Mouse (Mus musculus) spleen, embryonic (tissue): Measurements from ENCODE around the gene Myocos.
"Not testable (repeated sequence)": the region's sequence is repeated elsewhere in the genome, so short reads cannot be mapped to it uniquely, and the experiment has no call there.

Experiments used
- CTCF ChIA-PET: fragments of 350-600 bp; sonication (Branson Sonifier 250); formaldehyde crosslinking; loops from one replicate; lab custom pipeline; 2022; lab: Charles Lee

Myocos gene

DNA sequence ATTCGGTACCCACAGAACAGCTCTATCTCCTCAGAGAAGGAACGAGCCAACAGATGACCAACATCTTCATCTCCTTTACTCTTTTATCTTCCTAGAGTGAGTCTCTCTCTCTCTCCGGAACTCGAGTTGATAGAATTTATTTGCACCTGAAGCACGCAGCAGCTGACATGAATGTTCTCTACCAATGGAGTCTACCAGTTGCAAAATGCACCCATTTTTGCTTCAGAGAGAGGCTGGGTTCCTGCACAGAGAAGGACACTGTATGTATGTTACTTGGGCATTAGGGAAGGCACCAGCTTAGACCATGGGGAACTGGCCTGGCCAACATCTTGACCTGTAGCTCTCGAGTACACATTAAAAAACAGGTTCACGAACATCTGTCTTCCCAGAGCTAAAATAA is at the start of gene Myocos:
Gene Myocos (minus strand): TSS at position 101 of the 400 bp plus-strand sequence.
- CTCF ChIA-PET, result interaction anchor here (1.0 kb wide), 1 partner anchor 96 kb away, joined by 3 read pairs; no protein-coding TSS in a partner anchor

DNA sequence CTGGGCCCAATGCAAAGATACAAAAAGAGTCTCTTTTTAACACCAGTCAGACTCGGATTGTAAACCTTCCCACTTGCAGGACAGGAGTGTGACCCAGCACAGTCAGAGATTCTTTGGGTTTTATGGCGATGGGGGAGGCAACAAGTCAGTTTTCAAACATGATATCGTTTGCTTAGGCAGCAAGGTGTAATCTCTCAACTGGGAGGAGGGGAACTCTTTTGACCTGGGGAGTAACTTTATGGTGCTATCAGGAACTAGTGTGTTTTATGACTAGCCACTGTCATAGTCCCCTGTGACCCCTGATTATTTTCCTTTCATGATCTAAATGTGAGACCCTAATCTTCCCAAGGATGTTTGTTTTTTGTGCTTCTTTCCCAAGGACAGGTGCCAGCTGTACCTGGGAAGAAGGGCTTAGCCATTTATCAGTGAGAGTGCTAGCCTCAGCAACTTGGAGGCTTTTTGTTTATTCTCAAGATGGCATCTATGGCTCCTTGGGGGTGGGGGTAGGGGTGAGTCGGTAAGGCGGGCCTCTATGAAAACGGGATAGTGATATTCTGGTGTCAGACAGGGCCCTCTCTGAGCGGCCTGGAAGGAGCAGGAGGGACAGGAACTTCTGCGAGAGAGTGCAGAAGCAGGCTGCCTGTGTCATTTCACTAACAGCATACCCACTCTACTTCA is 42.5 kb upstream of the Myocos start:
- CTCF ChIA-PET, result no interaction called here

DNA sequence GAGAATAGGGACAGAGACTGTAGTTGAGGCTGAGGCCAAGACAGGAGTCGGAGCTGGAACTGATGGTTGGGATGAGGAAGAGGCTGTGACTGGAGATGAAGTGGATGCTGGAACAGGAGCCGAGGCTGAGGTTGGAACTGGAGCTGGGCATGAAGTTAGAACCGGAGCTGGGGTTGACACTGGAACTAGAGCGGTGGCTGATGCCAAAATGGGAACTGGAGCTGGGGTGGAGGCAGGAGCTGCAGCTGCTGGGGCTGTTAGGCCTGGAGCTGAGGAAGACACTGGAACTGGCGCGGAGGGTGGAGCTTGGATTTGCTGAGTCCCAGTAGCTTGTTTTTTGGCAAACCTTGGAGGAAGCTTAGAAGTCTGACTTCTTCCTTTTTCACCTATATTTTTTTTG is 39.8 kb upstream of the Myocos start:
- CTCF ChIA-PET, result interaction anchor here (0.6 kb wide), 1 partner anchor 859 kb away, joined by 6 read pairs; no protein-coding TSS in a partner anchor

DNA sequence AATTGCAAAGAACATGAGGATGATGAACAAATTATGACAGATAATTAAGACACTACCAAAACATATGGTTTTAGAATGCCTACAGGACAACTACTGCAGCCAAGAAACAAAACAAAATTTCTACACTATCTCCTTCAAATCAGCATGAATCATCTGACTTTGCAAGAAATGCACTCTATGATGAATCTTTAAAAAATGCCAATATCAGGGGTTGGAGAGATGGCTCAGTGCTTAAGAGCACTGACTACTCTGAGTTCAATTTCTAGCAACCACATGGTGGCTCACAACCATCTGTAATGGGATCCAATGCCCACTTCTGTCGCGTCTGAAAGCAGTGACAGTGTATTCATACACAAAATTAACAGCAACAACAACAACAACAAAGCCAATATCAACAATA is 35.7 kb upstream of the Myocos start:
- CTCF ChIA-PET, result no interaction called here

DNA sequence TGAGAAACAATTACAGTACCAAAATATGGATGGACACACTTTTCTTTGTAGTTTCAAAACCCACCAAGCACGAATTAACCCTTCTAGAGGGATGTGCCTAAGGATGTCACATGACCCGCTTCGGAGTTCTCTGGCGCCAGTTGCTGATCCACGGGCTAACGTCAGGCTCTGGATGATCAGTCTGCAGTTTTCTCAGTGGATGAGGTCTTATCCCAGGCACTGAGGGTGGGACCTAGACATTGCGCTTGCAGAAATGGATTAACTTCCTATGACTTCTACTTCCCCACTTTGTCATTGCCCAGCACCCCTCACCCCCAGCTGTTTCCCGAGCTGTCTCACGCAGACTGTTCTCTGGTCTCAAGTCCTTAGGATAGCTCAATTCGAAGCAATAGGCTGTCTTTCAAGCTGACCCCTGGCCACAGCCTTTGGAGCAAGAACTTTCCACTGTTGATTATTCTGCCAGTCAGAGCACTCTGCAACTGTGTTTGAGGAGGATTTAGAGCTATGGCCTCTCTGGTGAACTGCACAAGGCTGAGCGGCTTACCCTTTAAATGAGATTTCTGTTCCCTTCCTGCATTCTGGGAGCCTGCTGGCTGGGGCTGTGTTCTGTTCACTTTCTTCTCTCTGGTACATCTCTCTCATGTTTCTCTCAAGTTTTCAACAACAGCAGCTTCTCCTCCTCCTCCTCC is 7.6 kb upstream of the Myocos start:
- CTCF ChIA-PET, result no interaction called here

DNA sequence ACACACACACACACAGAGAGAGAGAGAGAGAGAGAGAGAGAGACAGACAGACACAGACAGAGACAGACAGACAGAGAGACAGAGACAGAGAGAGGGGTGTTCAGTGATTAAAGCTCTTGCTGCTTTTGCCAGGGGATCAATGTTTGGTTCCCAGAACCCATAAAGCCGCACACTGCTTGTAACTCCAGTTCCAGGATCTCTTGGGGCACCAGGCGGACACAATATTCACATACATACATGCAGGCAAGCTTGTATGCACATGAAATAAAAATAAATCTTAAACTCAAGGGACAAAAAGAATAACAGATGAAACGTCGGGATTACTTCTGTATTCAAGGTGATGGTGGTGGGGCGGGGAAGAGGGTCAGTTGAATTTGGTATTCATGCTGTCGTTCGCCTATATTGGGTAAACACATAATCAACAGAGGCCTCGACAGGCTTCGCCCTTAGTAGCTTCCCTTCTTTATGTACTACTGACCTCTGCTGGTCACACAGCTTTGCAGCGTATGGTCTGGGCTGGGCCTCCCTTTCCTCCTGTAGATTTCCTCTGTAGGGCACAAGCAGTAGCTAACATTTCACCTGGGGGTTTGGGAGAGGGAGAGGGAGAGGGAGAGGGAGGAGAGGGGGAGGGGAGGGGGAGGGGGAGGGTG is 6.9 kb upstream of the Myocos start:
- CTCF ChIA-PET, result no interaction called here

DNA sequence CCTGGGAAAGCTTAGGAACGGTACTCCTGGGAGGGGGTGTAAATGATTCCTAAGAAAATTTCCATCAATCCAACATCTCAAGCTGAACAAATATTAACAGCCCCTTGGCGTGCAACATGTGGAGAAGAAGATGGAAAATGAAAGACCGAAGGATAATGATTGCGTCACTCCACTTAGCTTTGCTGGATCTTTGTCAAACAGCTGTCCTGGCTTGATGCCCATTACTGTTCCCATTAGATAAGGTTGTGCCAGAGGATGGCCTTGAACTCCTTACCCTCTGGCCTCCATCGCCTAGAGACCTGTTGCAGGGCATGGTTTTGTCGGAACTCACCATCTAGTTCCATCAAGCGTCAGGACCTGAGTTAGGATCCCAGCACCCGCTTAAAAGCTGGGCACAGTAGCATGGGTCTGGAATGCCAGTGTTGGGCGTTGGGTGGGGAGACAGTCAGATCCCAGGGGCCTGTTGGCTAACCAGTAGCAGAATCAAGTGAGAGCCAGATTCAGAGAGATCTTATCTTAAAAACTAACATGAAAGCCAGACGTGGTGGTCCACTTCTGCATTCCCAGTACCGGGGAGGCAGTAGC is 2.3 kb upstream of the Myocos start:
- CTCF ChIA-PET, result no interaction called here

DNA sequence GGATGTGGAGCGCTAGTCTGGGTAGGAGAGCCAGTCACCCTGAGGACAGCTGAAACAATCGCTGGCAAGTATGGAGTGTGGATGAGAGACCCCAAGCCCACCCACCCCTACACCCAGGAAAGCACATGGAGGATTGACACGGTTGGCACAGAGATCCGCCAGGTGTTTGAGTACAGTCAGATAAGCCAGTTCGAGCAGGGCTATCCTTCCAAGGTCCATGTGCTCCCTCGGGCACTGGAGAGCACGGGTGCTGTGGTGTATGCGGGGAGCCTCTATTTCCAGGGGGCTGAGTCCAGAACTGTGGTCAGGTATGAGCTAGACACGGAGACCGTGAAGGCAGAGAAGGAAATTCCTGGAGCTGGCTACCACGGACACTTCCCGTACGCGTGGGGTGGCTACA is 9.6 kb downstream of the Myocos start:
- CTCF ChIA-PET, result no interaction called here

DNA sequence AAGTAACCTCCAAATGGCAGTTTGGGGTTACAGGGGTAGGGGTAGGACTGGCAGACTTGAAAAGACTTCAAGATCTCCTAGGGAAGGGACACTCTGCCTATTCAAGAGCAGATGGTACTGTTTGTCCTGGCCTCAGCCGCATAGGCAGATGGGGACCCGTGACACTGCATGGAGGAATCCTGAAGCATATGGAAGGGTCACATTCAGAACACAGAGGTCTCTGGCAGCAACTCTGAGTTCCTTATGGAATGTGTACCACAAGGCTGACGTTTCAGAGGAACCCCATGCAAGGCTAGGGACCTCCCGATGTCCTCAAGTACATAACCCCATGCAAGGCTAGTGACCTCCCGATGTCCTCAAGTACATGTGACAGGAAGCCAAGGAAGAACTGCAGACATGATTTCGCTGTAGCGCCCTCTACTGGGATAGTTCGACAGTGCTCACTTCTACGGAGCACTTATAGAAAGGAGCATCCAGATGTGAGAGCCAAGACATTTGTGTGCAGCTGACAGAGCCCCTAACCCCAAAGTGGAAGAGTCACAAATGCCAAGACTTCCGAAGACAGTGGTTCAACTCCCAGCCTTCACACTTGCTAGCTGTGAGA is 11.8 kb downstream of the Myocos start:
- CTCF ChIA-PET, result no interaction called here

DNA sequence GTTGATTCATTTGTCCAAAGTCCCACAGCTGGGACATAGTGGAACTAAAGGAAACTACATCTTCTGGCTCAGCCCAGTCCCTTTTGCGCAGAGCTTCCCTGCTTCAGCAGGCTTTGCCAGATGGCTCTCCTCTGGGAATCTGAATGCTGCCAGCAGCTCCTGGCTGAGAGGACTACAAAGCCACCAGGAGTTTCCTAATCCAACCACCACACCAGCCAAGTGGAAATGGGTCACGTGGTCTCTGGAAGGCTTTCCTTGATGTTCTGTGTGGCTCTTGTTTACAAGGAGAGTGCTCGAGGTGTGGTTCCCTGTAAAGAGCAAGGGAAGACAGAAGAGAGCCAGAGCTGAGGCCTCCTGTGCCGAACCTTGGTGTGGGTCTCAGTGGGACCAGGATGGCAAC is 14.3 kb downstream of the Myocos start:
- CTCF ChIA-PET, result interaction anchor here (0.7 kb wide), 1 partner anchor 74 kb away, joined by 3 read pairs; no protein-coding TSS in a partner anchor

DNA sequence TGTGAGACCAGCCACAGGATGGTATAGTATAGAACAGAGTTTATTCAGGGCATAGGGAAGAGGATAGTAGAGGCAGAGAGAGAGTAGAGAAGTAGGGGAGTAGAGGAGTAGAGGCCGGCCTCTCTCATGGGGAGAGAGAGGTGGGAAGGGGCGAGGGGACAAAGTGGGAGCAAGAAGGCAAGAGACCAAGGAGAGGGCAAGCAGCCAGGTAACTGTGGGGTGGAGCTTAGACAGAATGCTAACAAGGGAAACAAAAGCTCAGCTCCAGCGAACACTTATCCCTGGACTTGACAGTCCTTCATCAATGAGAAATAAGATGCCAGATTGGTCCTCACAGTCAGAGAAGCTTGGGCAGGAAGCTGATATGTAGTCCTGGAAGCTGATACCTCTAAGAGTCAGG is 15.4 kb downstream of the Myocos start:
- CTCF ChIA-PET, result no interaction called here

DNA sequence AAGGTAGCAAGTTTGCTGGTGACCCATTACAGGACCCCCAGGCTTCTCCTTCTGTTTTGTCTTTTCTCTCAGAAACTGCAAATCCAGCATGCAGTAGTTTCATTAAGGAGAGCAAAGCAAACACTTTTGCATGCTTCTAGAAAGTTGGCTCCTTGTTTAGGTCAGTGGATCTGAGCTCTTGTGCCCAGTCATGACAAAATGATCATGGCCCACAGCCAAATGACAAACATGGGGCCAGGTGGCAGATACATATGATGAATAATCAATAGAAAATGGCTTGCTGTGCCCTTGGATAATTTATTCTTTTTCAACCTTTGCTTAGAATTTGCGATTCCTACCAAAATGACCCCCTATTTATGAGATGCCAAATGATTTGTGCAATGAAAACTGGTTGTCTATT is 18.2 kb downstream of the Myocos start:
- CTCF ChIA-PET, result no interaction called here

DNA sequence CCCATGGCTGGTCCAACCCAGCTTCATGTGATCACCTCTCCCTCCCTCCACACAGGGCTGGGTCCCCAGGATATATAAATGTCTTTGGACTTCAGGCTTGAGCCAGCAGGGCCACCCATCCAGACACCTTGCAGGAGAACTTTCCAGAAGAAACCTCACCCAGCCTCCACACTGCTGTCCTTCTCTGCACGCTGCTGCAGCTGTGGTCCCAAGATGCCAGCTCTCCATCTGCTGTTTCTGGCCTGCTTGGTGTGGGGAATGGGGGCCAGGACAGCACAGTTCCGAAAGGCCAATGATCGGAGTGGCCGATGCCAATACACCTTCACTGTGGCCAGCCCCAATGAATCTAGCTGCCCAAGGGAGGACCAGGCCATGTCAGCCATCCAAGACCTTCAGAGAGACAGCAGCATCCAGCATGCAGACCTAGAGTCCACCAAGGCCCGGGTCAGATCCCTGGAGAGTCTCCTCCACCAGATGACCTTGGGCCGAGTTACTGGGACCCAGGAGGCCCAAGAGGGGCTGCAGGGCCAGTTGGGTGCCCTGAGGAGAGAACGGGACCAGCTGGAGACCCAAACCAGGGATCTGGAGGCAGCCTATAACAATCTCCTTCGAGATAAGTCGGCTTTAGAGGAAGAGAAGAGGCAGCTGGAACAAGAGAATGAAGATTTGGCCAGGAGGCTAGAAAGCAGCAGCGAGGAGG is 18.8 kb downstream of the Myocos start, which contains the start of gene Myoc:
Gene Myoc (plus strand): TSS at position 105 of the 700 bp plus-strand sequence.
- CTCF ChIA-PET, result no interaction called here

DNA sequence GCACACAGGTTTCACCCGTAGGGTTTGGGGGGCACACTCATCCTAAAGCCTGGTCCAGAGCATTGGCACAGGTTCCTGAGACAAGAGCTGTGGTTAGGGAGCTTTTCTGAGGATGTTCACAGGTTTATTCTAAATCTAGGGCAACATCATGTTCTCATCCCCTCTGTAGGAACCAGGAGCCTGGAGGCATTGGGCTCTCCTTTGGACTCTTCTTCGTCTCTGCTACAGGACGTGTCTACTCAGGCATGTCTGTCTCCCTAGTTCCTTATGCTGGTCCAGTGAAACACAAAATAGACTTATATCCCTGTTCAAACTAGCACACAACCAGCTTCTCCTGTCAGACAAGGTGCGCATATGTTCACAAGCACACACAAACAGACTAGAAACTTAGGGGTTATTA is 19.5 kb downstream of the Myocos start:
- CTCF ChIA-PET, result no interaction called here

DNA sequence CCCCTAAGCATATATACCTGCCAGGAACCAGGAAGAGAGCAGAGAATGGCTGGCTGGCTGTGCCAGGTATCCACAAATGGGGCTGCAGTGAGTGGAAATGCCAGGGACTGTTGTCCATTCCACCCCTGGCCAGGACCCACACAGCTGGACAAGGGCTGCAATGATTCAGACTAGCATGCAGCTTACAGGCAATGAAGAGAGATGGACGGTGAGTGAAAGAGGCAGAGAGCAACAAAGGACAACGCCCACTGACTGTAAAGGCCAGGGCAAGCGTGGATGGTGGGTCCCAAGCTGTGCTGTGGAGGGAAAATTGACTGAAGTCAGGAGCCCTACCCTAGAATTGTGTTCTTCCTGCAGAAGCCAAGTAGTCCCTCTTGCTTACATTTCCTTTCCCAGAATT is 21.5 kb downstream of the Myocos start:
- CTCF ChIA-PET, result no interaction called here

DNA sequence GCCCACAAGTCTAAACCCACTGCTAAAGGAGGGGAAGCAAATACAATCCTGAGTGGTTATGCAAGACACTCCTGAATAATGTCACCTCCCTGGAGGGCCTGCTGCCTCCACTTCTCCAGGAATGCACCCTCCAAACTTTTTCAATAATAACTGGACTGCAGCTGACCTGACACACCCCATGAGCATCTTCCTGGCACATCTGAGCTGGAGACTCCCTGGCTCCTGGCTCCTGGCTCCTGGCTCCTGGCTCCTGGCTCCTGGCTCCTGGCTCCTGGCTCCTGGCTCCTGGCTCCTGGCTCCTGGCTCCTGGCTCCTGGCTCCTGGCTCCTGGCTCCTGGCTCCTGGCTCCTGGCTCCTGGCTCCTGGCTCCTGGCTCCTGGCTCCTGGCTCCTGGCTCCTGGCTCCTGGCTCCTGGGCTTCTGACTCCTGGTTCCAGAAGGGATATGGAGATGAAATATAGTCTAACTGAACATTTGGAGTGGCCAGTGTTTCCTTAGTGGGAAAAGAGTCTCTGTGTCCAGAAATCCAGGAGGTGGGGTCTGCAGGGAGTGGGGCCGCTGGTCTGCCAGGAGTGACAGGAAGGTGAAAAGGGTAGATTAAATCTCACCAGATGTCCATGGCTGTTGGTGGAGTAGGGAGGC is 22.6 kb downstream of the Myocos start:
- CTCF ChIA-PET, result not testable (repeated sequence)

DNA sequence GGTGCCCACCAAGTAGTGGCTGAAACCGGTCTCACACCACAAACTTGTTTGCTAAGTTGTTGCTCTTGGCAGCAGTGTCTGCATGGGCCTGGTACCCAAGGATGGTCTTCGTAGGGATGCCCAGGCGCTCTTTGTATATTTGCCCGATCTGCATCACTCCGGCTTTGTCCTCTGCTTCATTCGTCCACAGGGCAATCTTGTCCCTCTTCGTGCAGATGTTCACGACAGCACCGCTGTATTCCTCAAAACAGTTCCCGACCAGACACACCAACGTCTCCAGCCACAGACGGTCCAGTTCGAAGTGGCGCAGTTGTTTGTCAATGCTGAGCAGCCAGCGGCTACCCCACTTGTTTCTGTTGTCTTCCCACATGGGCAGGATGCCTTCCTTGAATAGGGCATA is 29.7 kb downstream of the Myocos start:
- CTCF ChIA-PET, result not testable (repeated sequence)

DNA sequence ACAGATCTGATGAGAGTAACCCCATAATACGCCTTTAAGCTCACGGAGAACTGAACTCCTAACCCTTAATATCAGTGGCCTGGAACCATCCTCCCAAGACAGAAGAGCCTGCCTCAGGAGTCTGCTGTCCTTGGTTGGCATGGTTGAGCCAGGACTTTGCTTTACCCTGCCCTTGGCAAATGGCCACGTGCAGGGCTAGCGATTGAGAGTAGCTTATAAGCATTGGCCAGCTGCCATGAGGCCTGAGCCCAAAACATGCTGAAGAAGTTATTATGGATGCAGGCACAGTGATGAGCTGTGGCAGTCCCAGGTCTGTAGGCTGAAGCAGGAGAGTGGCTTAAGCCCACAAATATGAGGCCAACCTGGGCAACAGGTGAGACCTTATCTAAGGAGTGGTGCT is 30.2 kb downstream of the Myocos start:
- CTCF ChIA-PET, result not testable (repeated sequence)

DNA sequence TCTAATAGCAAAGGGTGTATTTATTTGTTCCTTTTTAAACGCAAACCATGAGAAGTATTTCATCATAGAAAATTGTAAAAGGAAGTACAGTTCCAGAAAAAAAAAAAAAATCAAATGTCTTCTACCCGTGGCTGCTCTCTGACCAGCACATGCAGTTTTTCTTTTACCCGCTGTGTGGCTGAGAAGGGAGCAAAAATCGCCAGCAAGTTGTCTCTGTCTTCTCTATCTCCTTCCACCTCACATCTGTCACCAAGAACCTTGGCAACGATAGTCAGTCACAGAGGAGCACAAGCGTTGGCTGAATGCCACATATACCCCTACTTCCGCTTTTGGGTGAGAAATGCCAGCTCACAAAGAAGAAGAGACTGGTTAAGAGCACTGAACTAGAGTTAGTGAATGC is 32.8 kb downstream of the Myocos start:
- CTCF ChIA-PET, result no interaction called here

DNA sequence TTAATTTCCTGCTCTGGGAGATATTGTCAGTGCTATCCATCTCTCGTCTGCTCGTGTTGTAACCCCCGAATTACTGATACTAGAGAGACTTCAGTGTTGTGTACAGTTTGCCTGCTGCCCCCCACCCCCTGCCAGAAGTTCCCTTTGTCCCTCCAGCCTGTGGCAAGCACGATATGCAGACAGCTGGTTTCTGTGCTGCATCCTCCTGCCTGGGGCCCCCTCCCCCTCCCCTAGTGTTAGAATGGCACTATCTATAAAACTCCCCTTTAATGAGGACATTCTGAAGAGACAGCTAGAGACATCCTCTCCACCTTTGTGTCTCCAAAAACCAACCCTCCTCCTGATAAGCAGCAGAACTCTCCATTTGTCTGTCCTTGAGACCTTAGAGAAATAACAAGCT is 34.1 kb downstream of the Myocos start:
- CTCF ChIA-PET, result no interaction called here

DNA sequence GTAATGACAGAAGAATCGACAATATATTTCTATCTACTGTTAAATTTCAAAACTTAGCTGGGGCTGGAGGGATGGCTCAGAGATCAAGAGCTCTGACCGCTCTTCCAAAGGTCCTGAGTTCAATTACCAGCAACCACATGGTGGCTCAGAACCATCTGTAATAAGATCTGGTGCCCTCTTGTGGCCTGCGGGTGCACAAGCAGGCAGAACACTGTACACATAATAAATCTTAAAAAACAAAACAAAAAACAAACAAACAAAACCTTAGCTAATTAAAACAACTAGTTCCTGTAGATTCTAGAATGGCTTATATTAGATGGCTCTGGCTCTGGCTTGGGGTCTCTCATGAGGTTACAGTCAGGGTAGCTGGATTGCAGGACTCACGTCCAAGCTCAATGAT is 37.5 kb downstream of the Myocos start:
- CTCF ChIA-PET, result no interaction called here
